Mouse (Mus musculus): ENCODE measurements around the gene Lrg1.
A peak's percentile ranks its signal among the peaks of the same experiment; 100 is the strongest.
"Not testable (repeated sequence)": the region's sequence is repeated elsewhere in the genome, so short reads cannot be mapped to it uniquely, and the experiment has no call there.

The Lrg1 gene

DNA sequence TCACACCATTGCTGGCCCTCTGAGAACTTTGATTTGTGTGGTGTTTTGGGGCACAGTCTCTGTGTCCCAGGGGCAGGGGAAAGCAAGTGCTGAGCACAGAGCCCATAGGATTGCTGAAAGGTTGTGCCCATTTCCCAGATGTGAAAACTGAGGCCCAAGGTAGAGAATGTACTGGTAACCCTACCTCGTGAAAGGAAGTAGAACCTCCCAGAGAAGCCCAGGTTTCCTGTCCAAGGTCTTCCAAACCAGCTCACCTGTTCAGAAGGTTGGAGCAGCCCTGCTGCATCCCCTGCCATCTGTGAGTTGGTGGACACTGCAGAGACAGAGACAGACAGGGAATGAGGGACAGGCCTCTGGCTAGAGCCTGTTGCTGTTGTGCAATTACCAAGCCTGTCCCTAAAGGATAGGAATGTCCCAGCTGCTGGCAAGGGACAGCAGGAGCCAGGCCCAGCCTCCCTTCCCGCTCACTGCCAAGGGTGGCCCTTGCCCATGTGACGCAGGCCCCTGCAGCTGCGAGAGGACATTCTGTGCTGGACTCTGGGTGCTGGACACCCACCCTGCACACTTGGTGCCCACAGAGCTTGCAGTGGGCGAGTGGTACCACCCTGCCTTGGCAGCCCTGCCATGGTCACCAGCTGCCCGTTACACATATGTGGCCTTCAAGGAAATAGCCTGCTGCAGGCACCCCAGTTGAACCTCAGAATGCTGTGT lies 13.3 kb downstream of the Lrg1 start:
- no peak for DNase-seq (ENCODE audit: low spot score)

DNA sequence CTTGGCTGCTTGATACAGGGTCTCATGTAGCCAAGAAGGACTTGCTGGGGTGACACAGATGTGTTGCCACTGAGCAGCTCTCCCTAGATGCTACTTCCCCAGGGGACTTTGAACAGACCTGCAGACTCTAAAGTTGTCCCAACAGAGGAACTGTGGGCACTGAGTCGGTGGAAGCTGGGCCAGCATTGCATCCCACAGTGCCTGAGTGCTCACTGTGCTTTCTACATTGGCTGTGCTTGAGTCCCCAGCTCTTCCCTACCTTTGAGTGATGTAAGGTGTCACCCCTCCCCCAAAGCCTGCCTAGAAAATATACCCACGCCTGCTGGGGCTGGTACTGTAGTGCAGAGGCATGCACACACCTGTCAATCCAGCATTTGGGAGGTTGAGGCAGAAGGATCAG lies 14.1 kb downstream of the Lrg1 start:
- no peak for DNase-seq (ENCODE audit: low spot score)

DNA sequence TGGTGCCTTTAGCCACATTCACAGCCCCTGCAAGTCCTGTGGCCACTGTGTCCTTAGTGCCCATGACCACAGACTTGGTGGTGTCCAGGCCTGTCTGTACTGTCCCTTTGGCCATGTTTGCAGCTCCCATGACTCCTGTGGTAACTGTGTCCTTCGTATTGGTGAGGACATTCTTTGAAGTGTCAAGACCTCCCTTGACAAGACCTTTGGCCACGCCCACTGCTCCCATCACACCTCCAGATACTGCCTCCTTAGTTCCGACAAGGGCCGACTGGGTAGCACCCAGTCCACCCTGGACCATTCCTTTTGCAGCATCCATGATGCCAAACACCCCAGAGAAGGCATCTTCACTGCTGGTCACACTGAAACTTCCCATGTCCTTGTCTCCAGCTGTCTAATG lies 14.8 kb downstream of the Lrg1 start:
- no peak for DNase-seq (ENCODE audit: low spot score)

DNA sequence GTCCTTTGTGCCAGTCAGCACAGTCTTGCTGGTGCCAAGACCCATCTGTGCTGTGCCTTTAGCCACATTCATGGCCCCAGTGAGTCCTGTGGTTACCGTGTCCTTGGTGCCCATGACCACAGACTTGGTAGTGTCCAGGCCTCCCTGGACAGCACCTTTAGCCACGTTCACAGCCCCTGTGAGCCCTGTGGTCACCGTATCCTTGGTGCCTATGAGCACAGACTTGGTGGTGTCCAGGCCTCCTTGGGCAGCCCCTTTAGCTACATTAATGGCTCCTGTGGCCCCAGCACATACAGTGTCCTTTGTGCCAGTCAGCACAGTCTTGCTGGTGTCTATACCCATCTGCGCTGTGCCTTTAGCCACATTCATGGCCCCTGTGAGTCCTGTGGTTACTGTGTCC lies 15.4 kb downstream of the Lrg1 start:
- not testable (repeated sequence) for DNase-seq (ENCODE audit: low spot score)

DNA sequence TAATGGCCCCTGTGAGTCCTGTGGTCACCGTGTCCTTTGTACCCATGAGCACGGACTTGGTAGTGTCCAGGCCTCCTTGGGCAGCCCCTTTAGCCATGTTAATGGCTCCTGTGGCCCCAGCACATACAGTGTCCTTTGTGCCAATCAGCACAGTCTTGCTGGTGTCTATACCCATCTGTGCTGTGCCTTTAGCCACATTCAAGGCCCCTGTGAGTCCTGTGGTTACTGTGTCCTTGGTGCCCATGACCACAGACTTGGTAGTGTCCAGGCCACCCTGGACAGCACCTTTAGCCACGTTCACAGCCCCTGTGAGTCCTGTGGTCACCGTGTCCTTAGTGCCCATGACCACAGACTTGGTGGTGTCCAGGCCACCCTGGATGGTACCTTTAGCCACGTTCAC lies 17.0 kb downstream of the Lrg1 start:
- not testable (repeated sequence) for DNase-seq (ENCODE audit: low spot score)

DNA sequence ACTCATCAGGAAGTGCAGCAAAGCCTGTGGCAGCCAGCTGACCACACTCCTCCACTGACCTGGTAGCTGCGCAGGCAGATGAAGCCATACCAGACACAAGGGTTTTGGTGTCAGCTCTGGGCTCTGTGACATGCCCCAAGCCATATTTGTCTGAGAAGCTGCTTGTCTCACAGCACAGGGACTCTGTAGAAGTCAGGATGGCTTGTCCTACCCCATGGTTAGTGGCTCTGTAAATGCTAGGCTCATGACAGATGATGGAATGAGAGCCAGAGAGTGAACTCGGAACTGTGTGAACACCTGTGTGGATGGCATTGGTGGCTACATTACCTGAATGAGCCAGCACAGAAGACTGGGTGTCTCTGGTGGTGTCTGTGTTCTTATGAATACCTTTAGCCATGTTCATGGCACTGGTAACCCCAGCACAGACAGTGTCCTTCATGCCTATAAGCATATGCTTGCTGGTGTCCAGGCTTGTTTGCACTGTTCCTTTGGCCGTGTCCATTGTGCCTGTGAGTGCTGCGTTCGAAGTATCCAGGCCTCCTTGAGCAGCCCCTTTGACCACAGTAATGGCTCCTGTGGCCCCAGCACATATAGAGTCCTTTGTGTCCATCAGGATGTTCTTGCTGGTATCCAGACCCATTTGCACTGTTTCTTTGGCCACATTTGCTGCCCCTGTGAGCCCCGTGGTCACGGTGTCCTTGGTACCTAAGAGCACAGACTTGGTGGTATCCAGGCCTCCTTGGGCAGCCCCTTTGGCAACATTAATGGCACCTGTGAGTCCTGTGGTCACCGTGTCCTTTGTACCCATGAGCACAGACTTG lies 18.1 kb downstream of the Lrg1 start:
- no peak for DNase-seq (ENCODE audit: low spot score)

DNA sequence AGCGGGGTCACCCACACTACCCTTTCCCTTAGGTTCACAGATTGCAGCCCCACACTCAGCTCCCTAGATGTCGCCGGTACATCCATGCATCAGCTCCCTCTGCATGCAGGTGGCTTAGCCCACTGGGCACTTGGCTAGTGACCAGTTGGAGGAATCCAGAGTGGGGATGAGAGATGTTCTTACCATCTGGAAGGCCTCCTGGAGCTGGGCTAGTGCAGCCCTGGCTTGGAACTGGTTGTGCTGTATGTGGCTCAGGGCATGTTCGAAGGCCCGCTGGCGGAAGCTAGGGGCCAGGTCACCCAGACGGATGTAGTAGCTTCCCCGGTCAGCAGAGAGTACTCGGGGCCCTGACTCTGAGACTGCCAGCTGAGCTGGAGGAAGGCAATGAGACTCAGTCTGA lies 18.9 kb downstream of the Lrg1 start:
- DNase-seq (ENCODE audit: low spot score): no peak

DNA sequence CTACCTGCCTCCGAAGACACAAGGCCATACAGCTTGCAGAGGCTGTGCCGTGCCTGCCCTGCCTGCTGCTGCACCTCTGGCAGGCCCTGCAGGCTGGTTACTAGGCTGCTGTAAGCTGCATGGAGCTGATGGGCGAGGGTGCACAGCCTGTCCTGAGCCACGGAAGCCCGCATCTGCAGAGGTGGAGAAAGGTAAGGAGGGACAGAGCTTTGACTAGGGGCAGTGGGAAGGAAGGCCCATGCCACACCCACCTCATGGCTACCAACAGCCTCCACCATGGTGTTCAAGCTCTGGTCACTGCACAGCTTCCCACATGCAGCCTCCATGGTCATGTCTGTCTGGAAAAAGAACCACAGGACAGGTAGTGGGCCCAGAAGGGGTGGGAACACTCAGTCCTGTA lies 19.6 kb downstream of the Lrg1 start:
- no peak for DNase-seq (ENCODE audit: low spot score)

DNA sequence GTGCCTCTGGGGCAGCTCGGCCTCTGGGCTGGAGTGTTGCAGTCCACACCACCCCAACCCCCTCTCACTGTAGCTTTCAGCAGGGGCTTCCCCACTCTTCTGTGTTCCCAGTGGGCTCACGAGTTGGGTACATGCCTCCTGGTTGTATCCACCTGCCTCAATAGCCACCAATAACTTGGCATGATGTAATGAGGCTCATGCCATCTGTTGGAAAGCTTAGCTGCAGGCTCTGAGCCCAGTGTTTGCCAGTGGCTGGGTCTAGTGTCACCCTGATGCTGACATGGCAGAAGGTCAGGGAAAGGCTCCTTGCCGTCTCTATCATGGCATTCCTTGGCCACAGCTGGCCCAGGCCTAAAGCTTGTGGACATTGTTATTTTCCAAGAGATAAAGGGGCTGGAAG lies 21.0 kb downstream of the Lrg1 start:
- no peak for DNase-seq (ENCODE audit: low spot score)

DNA sequence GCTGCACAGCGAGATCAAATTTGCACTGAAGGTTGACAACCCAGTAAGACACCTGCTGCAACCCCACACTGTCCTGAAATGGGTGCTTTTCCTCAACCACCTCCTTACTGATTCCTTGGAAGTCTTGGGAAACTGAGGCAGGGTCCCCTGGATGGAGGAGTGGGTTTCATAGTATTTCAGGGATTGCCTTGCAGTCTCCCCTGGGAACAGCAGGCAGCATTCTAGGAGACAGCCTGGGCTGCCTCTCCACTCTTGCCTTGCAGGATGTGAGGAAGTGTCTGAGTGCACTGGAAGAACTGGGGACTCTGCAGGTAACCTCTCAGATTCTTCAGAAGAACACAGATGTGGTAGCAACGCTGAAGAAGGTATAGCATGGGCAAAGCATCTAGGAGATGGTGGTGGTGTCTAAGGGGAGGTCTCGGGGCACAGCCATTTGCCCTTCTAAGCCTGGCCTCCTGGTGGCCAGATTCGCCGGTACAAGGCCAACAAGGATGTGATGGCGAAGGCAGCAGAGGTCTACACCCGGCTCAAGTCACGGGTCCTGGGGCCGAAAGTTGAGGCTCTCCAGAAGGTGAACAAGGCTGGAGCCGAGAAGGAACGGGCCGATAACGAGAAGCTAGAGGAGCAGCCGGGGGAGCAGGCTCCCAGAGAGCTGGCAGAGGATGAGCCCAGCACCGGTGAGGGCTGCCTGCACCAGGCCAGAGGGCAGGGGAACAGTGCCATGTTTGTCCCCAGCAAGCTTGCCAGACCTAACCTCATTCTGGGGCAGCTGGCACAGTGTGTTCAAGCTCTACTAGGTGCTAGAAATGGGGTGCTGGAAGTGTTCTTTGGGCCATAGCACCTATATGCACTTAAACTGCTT lies 22.9 kb downstream of the Lrg1 start:
- DNase-seq (ENCODE audit: low spot score): no peak

DNA sequence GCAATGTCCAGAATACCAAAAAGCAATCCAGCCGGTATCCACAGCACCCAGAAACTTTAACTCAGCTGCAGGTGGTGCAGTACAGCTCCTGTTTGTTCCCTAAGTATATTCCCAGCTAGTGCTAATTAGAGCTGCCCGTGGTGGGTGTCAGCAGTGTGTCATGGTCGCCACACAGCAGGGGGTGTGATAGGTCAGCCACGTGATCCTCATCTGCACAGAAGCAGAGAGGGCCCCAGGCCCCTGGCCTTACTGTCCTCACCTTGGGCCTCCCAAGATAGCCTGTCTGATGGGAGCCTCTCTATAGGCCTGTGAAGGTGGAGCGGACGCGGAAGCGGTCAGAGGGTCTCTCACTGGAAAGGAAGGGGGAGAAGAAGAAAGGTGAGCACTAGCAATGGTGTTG lies 23.6 kb downstream of the Lrg1 start:
- DNase-seq (ENCODE audit: low spot score): no peak

DNA sequence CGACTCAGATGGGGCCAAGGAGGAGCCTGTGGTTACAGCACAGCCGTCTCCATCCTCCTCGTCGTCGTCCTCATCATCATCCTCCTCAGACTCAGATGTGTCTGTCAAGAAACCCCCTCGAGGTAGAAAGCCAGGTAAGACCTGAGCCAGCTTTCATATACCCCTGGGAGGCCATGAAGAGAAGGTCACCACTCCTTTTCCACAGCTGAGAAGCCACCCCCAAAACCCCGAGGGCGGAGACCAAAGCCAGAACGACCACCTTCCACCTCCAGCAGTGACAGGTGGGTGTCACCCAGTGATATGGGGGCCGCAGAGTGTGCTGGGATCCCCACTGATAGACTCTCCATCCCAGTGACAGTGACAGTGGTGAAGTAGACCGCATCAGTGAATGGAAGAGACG lies 24.9 kb downstream of the Lrg1 start:
- no peak for DNase-seq (ENCODE audit: low spot score)

DNA sequence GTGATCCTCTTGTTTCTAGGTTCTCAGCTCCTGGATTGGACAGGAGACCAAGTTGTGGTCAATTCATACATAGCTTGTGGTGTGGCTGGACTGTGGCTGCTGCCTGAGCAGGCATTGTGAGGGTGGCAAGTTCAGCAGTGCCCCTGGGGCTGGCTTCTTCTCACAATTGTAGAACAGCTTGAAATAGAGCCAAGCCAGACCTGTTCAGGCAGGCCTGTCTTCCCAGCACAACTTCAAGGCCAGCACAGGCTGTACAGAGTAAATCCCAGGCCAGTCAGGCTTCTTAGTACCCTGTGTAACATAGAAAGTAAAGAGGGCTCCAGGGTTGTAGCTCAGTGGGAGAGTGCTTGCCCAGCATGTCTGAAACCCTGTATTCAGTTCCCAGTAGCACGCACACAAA lies 29.0 kb downstream of the Lrg1 start:
- DNase-seq (ENCODE audit: low spot score): no peak

DNA sequence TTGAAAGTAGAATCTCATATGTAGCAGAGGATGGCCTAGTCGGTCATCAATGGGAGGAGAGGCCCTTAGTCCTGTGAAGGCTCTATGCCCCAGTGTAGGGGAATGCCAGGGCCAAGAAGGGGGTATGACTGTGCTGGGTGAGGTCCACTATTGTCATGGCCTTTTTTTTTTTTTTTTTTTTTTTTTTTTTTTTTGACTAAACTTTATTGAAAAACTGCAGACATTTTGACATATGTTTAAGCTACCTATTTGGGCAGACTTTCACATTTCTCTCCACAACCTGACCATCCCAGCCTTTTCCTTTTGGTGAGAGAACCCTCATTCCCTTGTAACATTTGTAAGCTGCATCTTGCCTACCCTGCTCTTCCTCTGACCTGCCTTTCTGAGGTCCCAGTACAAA lies 29.5 kb downstream of the Lrg1 start:
- no peak for DNase-seq (ENCODE audit: low spot score)

DNA sequence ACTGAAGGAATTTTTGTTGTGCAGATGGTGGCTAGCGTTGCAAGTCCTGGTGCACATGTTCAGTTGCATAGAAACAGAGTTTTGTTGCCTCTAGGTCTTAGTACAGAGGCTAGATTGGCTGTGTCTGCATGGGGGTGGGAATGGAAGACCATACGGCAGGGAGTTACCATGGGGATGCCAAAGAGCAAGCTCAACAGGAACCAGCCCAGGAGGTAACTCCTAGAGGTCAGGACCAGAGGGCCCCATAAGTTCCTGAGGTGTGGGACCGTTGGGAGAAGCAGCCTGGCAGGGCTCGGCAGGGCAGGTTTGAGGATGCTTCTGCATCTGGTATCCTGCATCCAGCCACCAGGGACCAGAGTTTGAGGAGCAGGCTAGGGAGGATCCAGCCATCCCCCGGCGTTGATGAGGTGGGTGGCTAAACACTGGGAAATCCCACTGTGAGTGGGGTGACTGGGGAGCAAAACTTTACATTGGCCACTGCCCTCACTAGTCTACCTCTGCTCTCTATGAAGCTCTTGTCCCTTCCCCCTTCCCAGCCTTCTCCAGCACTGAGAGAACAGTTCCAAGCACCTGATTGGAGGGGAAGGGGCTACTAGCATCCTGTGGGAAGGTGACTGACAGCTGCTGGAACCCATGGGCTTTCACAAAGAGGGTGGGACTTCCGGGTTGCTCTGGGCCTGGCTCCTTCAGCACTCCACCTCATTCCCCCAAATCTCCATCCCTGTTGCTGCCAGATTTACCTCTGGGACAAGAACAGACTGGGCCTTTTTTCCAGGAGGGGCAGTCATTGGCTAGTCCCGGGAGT lies 40.8 kb downstream of the Lrg1 start:
- peak; percentile 93 for DNase-seq (ENCODE audit: low spot score)

DNA sequence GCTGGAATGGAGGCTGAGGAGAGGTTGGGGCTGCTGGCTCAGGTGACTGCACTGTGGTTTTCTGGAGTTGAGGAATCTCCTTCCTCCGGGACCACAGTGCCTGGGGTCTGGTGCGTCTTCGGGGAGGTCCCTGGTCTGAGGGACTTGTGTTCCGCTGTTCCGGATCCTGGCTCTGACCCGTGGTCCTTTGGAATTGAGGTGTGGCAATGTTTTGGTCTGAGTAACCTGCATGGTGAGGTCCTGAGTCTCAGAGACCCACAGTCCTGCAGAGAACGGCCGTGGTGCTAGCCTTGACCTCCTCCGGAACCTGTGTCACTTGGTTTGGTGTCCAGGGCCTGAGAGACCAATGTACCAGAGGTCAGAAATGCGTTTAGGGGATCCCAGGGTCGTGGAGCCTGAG lies 41.9 kb downstream of the Lrg1 start:
- peak; percentile 23 for DNase-seq (ENCODE audit: low spot score)

DNA sequence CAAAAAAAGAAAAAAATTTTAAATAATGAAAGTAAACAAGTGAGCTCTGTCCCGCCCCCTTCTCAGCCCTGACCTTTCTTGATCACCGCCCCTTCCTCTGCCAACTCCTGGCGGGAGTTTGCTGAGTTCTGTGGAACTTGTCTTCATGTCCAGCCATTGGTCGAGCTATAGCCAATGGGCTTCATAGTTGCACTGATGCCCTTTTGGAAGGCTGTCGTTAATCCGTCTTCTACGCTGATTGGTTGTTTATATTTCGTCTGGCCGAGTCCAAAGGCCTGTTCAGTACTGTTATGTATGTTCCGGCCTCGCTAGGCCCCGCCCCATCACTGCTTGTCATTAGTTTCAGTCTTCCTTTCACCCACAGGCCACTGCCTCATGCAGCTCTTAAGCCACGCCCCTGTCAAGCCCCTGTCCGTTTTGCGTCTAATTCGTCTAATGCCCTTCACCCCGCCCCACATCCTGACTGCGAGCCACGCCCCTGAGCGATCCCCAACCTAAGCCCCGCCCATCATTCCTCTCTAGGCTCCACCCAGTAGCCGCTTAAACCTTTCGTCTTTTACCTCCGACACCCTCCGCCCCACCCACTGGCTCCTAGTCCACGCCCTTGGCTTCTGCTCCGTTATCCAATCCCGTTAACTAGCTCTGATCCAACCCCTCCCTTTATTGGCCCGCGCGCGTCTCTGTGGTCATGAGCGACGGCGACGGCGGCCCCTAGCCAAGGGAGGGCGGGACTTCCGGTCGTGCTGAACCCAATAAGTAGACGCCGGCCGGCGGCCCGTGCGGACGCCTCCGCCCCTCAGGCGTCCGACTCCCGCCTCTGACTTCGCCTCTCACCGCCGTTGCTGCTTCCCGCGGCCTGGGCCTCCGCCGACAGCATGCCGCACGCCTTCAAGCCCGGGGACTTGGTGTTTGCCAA lies 42.7 kb downstream of the Lrg1 start, which contains the start of gene Hdgfl2:
TSS of gene Hdgfl2 (plus strand) at position 755 of the 916 bp plus-strand sequence.
- peak; percentile 99 for DNase-seq (ENCODE audit: low spot score)

DNA sequence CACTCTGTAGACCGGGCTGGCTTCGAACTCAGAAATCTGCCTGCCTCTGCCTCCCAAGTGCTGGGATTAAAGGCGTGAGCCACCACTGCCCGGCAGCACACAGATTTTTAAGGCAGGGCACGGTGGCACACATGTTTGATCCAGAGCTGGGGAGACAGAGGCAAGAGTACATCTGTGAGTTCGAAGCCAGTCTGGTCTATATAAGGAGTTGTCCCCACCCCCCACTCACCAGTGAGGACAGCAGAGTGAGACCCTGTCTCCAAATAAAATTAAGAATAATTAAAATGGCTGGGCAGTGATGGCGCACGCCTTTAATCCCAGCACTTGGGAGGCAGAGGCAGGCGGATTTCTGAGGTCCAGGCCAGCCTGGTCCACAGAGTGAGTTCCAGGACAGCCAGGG lies 43.4 kb downstream of the Lrg1 start:
- not testable (repeated sequence) for DNase-seq (ENCODE audit: low spot score)

DNA sequence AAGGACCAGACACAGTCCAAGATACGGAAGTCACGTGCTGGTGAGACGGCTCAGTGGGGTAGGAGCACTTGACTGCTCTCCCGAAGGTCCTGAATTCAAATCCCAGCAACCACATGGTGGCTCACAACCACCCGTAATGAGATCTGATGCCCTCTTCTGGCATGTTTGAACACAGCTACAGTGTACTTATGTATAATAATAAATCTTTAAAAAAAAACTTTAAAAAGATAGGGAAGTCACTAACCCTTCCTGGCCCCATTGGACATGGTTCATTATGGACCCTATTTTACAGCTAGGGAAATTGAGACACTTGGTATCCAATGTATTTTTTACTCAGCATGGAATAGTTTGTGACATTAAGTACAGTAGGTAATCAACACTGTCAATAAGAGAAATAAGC lies 44.3 kb downstream of the Lrg1 start:
- no peak for DNase-seq (ENCODE audit: low spot score)

DNA sequence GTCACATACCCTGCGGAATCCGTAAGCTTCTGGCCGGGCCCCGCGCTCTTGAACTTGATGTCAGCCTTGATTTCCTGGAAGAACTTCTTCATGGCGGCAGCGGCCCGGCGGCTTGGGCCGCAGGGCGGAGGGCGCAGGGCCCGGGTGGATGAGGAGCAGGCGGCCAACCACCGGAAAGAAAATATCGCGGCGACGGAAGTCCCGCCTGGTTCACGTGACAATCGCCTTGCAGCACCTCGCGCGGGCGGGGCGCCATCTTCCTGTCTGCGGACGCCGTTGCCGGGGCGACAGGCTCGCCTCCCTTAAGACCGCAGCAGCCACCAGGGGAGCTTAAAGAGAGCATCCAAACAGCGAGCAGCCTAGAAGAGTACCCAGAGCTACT lies 47.0 kb downstream of the Lrg1 start, which contains the start of gene Ubxn6:
TSS of gene Ubxn6 (minus strand) at position 202 of the 382 bp plus-strand sequence.
- peak; percentile 99 for DNase-seq (ENCODE audit: low spot score)

Data from embryo, embryonic 10 days (tissue).